Mouse (Mus musculus): ENCODE measurements around the gene Rabgap1l.

DNA sequence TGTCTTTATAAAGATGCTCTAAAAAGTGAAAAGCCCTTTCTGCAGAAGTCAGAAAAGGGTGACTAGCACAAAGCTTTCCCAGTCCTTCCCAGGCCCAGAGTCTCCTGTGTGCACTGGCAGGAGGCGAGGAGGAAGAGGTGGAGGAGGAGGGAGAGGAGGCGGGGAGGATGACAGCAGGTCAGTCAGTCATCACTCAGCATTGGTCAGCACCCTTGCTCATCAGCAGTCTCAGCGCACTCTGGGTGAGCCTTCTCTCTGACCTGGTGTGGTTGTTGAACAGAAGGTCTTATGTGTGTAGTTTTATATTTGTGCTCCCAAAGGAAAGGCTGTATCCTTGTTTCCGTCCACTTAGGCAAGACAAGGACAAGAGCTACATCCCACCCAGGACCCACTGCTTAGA is 508.8 kb downstream of the Rabgap1l start:
- no peak for TF ChIP-seq CTCF (IDR thresholded peaks at IDR 0.05; ENCODE audit: insufficient read depth, low read length)
- TF ChIP-seq POLR2A (IDR thresholded peaks at IDR 0.05; ENCODE audit: borderline replicate concordance, extremely low read depth, low read depth, low read length) = no peak
